Mouse (Mus musculus) heart, embryonic 14.5 days (tissue): ENCODE results near the gene Msl1. TPM values are rescaled to one million over a fixed set of nuclear protein-coding genes. Genes with fewer than 3 reads are reported as not detected.

ENCODE experiments used
- ATAC-seq: fragments of 200-750 bp; cut with Nextera tagmentation; 2 replicates; pipeline ENCODE4 v1.8.0; 2017; ENCODE audit warnings: low read depth, moderate TSS enrichment; ENCODE audit not compliant: insufficient number of reproducible peaks, insufficient read depth, low FRiP score
- H3K27ac ChIP-seq, 2 experiments: fragments of 200-500 bp in 1 of 2; fragments of 300-500 bp in 1 of 2; sonication (generic) in 1 of 2; replicated peaks in 1 of 2; 2 replicates each; pipeline ENCODE4 v1.5.1; 2012 to 2014; ENCODE audit warnings: low read depth in 2 of 2, low read length in 2 of 2, control low read depth in 1 of 2, mild to moderate bottlenecking in 1 of 2, mixed read lengths in 1 of 2; ENCODE audit not compliant: control insufficient read depth in 1 of 2, insufficient read depth in 1 of 2
- H3K27me3 ChIP-seq: fragments of 300-500 bp; sonication (generic); 2 replicates; pipeline ENCODE4 v1.6.1; 2014; ENCODE audit warnings: mild to moderate bottlenecking, low read length, control low read depth; ENCODE audit not compliant: control insufficient read depth, insufficient read depth
- H3K36me3 ChIP-seq: fragments of 300-500 bp; sonication (generic); 2 replicates; pipeline ENCODE4 v1.6.1; 2014; ENCODE audit warnings: mild to moderate bottlenecking, control low read depth, low read length, mixed read lengths; ENCODE audit not compliant: control insufficient read depth, insufficient read depth
- H3K4me1 ChIP-seq, 2 experiments: fragments of 200-500 bp in 1 of 2; fragments of 300-500 bp in 1 of 2; sonication (generic) in 1 of 2; 2 replicates each; pipeline ENCODE4 v1.6.1; 2012 to 2014; ENCODE audit warnings: low read length in 2 of 2, control low read depth in 1 of 2, mixed read lengths in 1 of 2; ENCODE audit not compliant: control insufficient read depth in 2 of 2, insufficient read depth in 2 of 2
- H3K4me2 ChIP-seq: fragments of 300-500 bp; sonication (generic); 2 replicates; pipeline ENCODE4 v1.6.1; 2014; ENCODE audit warnings: mild to moderate bottlenecking, low read length
- H3K4me3 ChIP-seq, 2 experiments: fragments of 200-500 bp in 1 of 2; fragments of 300-500 bp in 1 of 2; sonication (generic) in 1 of 2; 2 replicates each; pipeline ENCODE4 v1.5.1; 2012 to 2014; ENCODE audit warnings: low read length in 2 of 2, mild to moderate bottlenecking in 2 of 2, control low read depth in 1 of 2, low read depth in 1 of 2, moderate library complexity in 1 of 2; ENCODE audit not compliant: control insufficient read depth in 1 of 2, insufficient read depth in 1 of 2
- H3K9ac ChIP-seq: fragments of 300-500 bp; sonication (generic); 2 replicates; pipeline ENCODE4 v1.6.1; 2014; ENCODE audit warnings: mild to moderate bottlenecking, low read length
- H3K9me3 ChIP-seq: fragments of 300-500 bp; sonication (generic); 2 replicates; pipeline ENCODE4 v1.6.1; 2016; ENCODE audit warnings: low read length, control low read depth; ENCODE audit not compliant: control insufficient read depth
- WGBS: fragments of 180-500 bp; shearing (Covaris S2); extraction: QIAGEN DNeasy Blood & Tissue Kit; methylation state at CpG from one replicate; pipeline ENCODE4 v1.1.7; 2014; 5-methylcytosine and 5-hydroxymethylcytosine counted together
- polyA plus RNA-seq: library from polyadenylated mRNA; unstranded; fragments of >200 nt; fragmentation: Nextera tagmentation; extraction: Ambion mirVana; gene quantifications from 2 replicates; pipeline ENCODE4 v1.2.1, GENCODE M21; 2014

Msl1 gene
- polyA plus RNA-seq, 1 experiment from 2014 or later, result 15.3 TPM

GRCm38 (mm10) chr11:98755726-98756380, 39.5 kb upstream of the Msl1 start:
- WGBS, result 80% methylated on average over 6 of the region's 6 CpGs
- H3K4me1 ChIP-seq, result peaks cover 37 to 54% of the 10 kb centered on the region in 2 experiments
- H3K27ac ChIP-seq, result peak overlapping the region in 1 of 2 experiments; percentile 24; a peak in 1 of 4 replicates
- peaks cover 65% of the 10 kb centered on the region for H3K36me3 ChIP-seq
- H3K4me2 ChIP-seq, result no peak overlapping the region
- no peak overlapping the region for H3K4me3 ChIP-seq
- H3K9me3 ChIP-seq, result no peaks in the 10 kb centered on the region
- H3K27me3 ChIP-seq, result no peaks in the 10 kb centered on the region
- H3K9ac ChIP-seq, result peak overlapping the region; percentile 44
- no peak for ATAC-seq

GRCm38 (mm10) chr11:98756711-98757110, 38.6 kb upstream of the Msl1 start:
- Histone ChIP-seq H3K9ac (no peak overlapping the region), H3K4me2 (no peak overlapping the region), H3K27me3 (no peaks in the 10 kb centered on the region), H3K4me1 (peaks cover 29 to 46% of the 10 kb centered on the region in 2 experiments), H3K4me3 (no peak overlapping the region), H3K36me3 (peaks cover 74% of the 10 kb centered on the region), H3K27ac (no peak overlapping the region), H3K9me3 (no peaks in the 10 kb centered on the region)
- WGBS, result 78% methylated on average over 12 of the region's 12 CpGs
- no peak for ATAC-seq

- no peak overlapping the region for H3K4me3 ChIP-seq
- H3K9ac ChIP-seq, result no peak overlapping the region
- H3K27me3 ChIP-seq, result no peaks in the 10 kb centered on the region
- no peaks in the 10 kb centered on the region for H3K9me3 ChIP-seq
- 92% methylated on average over 4 of the region's 4 CpGs for WGBS
- H3K4me1 ChIP-seq, result peaks cover 17 to 22% of the 10 kb centered on the region in 2 experiments
- H3K27ac ChIP-seq, result no peak overlapping the region
- H3K36me3 ChIP-seq, result peaks cover 82% of the 10 kb centered on the region
- no peak for ATAC-seq
- no peak overlapping the region for H3K4me2 ChIP-seq
Measured at GRCm38 (mm10) chr11:98761939-98762338, 33.4 kb upstream of the Msl1 start.

- no peaks in the 10 kb centered on the region for H3K9me3 ChIP-seq
- no peak overlapping the region for H3K9ac ChIP-seq
- peak; percentile 4; the same call in 1 of the 2 replicates for ATAC-seq
- no peaks in the 10 kb centered on the region for H3K27me3 ChIP-seq
- 55% methylated on average over 17 of the region's 17 CpGs for WGBS
- H3K4me3 ChIP-seq, result no peak overlapping the region
- H3K36me3 ChIP-seq, result peaks cover 72% of the 10 kb centered on the region
- no peak overlapping the region for H3K4me2 ChIP-seq
- H3K4me1 ChIP-seq, result peaks cover 21 to 32% of the 10 kb centered on the region in 2 experiments
- H3K27ac ChIP-seq, result no peak overlapping the region
Measured at GRCm38 (mm10) chr11:98762756-98763501, 32.4 kb upstream of the Msl1 start.

- H3K4me1 ChIP-seq, result peaks cover 26 to 38% of the 10 kb centered on the region in 2 experiments
- WGBS, result 86% methylated on average over 8 of the region's 8 CpGs
- no peak overlapping the region for H3K9ac ChIP-seq
- no peak overlapping the region for H3K4me3 ChIP-seq
- H3K27me3 ChIP-seq, result no peaks in the 10 kb centered on the region
- no peak overlapping the region; a peak in 1 of 4 replicates for H3K27ac ChIP-seq
- peaks cover 69% of the 10 kb centered on the region for H3K36me3 ChIP-seq
- 0 out of 2 replicates have a peak, but pooled peaks have one; percentile 15 for ATAC-seq
- H3K4me2 ChIP-seq, result no peak overlapping the region
- no peaks in the 10 kb centered on the region for H3K9me3 ChIP-seq
Measured at GRCm38 (mm10) chr11:98763502-98763861, 31.8 kb upstream of the Msl1 start.

GRCm38 (mm10) chr11:98764091-98764490, 31.2 kb upstream of the Msl1 start:
- Histone ChIP-seq H3K9me3 (no peaks in the 10 kb centered on the region), H3K27me3 (no peaks in the 10 kb centered on the region), H3K9ac (no peak overlapping the region), H3K4me1 (peaks cover 32 to 44% of the 10 kb centered on the region in 2 experiments), H3K4me2 (no peak overlapping the region), H3K27ac (no peak overlapping the region), H3K4me3 (no peak overlapping the region), H3K36me3 (peaks cover 69% of the 10 kb centered on the region)
- no peak for ATAC-seq
- WGBS, result 78% methylated on average over 18 of the region's 18 CpGs

GRCm38 (mm10) chr11:98764746-98765145, 30.6 kb upstream of the Msl1 start:
- Histone ChIP-seq H3K36me3 (peaks cover 71% of the 10 kb centered on the region), H3K9ac (no peak overlapping the region), H3K4me1 (peaks cover 38 to 50% of the 10 kb centered on the region in 2 experiments), H3K27ac (peak overlapping the region in 1 of 2 experiments; percentile 94; a peak in 2 of 4 replicates), H3K4me3 (no peak overlapping the region), H3K9me3 (no peaks in the 10 kb centered on the region), H3K4me2 (no peak overlapping the region), H3K27me3 (no peaks in the 10 kb centered on the region)
- ATAC-seq, result no peak
